Mouse (Mus musculus) erythroblast, embryonic 14.5 days (primary cell): ENCODE measurements at regions not wholly inside any gene's neighbourhood (a gene's known extent, or its start where the extent isn't known, plus 50 kb on each side); places are given as distances from the start of the nearest gene placed in this dataset.

Experiments used
- H3K27me3 ChIP-seq: 2 replicates; pipeline ENCODE4 v1.6.1; 2012; ENCODE audit warnings: inconsistent platforms; ENCODE audit not compliant: control insufficient read depth
- H3K36me3 ChIP-seq: 2 replicates; pipeline ENCODE4 v1.6.1; 2012; ENCODE audit warnings: mild to moderate bottlenecking, inconsistent platforms; ENCODE audit not compliant: control insufficient read depth
- H3K4me1 ChIP-seq: 2 replicates; pipeline ENCODE4 v1.6.1; 2012; ENCODE audit warnings: inconsistent platforms; ENCODE audit not compliant: control insufficient read depth
- H3K4me3 ChIP-seq: replicated peaks from 2 replicates; pipeline ENCODE3; 2012; ENCODE audit warnings: moderate library complexity, mild to moderate bottlenecking, inconsistent platforms
- H3K9me3 ChIP-seq: 2 replicates; pipeline ENCODE4 v1.6.1; 2012; ENCODE audit warnings: low read length, inconsistent platforms, mixed read lengths; ENCODE audit not compliant: control insufficient read depth
- GATA1 ChIP-seq: IDR thresholded peaks from 2 replicates; pipeline ENCODE4 v1.6.1; 2012; ENCODE audit warnings: low read length, inconsistent platforms, mixed read lengths
- TAL1 ChIP-seq: IDR thresholded peaks from 3 replicates; pipeline ENCODE4 v1.6.1; 2012; ENCODE audit warnings: low read length, inconsistent platforms, mixed read lengths

DNA sequence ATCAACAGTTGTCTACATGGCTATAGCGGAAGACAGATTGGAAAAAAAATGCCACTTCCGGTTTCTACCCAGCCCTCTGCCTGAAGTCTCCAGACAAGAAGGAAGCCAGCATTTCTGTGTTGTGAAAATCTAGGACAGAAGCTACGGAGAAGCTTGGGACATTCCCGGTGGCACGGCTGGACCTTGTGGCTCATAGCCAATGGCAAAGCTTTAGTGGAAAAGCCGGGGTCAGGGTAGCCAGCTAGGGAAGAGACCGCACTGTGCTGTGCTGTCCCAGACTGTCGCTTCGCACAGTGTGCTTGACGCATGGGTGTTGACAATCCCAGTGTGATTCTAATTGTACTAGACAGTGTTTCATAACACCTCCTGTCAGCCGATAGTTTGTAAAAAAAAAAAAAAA lies 230.0 kb upstream of the Ankrd55 start:
- Histone ChIP-seq H3K4me1 (peaks cover 23% of the 10 kb centered on the region), H3K9me3 (peaks cover 3% of the 10 kb centered on the region; the same call in 1 of the 2 replicates), H3K27me3 (peaks cover 39% of the 10 kb centered on the region), H3K4me3 (no peak overlapping the region), H3K36me3 (no peaks in the 10 kb centered on the region)
- TF ChIP-seq TAL1 = no peak
- no peak for TF ChIP-seq GATA1

DNA sequence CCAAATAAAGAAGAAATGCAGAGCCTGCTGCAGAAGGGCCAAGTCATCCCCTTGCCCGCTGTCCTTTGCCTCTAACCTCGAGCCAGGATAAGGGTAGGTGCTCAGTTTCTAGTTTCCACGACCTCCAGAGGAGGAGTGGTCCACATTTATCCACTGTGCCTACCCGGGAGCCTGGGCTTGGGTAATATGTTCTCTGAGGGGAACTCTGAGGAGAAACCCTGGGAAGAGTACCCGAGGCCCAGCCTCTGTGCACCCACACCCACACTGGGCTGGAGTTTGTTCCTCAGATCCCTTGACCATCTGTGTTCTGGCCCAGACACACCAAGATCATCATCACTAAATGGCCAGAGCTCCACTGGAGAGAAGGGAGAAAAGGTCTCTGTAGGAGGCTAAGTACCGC lies 229.5 kb upstream of the Ankrd55 start:
- Histone ChIP-seq H3K27me3 (peaks cover 39% of the 10 kb centered on the region), H3K4me3 (no peak overlapping the region), H3K9me3 (peaks cover 3% of the 10 kb centered on the region; the same call in 1 of the 2 replicates), H3K4me1 (peaks cover 27% of the 10 kb centered on the region), H3K36me3 (no peaks in the 10 kb centered on the region)
- TF ChIP-seq TAL1 (no peak), GATA1 (no peak)

DNA sequence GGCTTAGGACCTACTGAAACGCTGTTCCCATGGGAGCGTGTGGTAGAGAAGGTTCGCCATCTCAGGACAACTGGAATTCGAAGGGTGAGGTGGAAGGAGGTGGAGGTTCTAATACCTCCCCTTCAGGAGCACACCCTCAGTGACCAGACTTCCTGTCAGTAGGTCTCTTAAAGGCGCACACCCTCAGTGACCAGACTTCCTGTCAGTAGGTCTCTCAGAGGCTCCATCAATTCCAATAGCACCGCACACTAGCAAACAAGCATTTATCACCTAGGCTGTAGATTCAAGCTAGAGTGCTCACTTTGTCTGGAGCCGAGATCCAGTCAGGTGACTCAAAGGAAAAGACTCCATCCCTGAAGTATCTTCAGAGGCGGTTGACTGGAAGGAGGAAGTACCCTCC lies 226.2 kb upstream of the Ankrd55 start:
- no peaks in the 10 kb centered on the region for H3K36me3 ChIP-seq
- H3K4me3 ChIP-seq = no peak overlapping the region
- no peaks in the 10 kb centered on the region for H3K9me3 ChIP-seq
- peaks cover 25% of the 10 kb centered on the region for H3K4me1 ChIP-seq
- TF ChIP-seq TAL1 = no peak
- no peak for TF ChIP-seq GATA1
- H3K27me3 ChIP-seq = peaks cover 65% of the 10 kb centered on the region

DNA sequence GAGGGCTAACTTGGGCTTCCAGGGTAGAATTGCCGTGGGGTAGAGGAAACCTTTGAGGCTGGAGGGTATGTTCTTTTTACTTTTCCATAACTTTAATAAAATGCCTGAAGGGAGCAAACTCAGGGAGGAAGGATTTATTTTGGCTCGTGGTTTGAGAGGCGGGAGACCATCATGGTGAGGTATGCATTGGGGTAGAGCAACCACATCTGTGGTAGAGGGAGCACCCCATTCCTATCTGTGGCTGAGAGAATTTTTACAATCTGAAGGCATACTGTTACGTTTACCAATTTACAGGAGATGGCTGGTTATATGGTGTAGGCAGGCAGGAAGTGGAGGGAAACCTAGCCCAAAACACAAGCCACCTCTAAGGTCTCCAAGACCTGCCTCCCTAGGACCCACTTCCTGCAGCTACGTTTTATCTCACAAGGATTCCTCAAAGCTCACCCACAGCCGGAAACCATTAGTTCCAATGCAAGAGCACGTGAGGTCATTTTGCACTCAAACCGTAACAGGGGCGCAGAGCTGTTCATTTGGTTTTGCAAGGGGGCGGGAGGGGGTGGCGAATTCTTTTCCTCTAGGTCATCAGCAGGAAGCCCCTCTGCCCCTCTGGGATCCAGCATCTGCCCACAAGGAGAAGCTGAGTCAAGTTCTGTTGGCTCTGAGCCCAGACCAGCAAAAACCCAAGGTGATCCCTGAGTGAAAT lies 224.7 kb upstream of the Ankrd55 start:
- Histone ChIP-seq H3K4me1 (peaks cover 27% of the 10 kb centered on the region), H3K36me3 (no peaks in the 10 kb centered on the region), H3K4me3 (no peak overlapping the region), H3K27me3 (peaks cover 75% of the 10 kb centered on the region), H3K9me3 (no peaks in the 10 kb centered on the region)
- TF ChIP-seq TAL1 (no peak), GATA1 (no peak)

DNA sequence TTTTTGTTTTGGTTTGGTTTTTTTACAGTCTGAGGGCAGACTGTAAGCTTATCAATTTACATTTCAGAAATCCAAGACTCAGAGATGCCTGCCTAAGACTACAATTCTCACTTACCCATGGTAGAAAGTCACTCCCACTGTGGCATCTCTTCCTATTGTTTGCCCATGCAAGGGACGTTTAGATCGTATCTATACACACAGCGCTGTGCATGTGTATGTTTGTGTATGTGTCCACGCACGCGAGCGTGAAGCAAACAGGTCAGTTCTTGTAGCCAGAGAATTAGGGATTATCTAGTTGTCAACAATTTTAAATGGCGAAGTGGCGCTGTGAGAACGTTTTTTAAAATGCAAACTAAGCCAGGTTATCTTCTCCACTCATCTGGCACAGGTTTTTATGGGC lies 223.6 kb upstream of the Ankrd55 start:
- Histone ChIP-seq H3K27me3 (peaks cover 72% of the 10 kb centered on the region), H3K4me3 (no peak overlapping the region), H3K9me3 (no peaks in the 10 kb centered on the region), H3K4me1 (peaks cover 18% of the 10 kb centered on the region), H3K36me3 (no peaks in the 10 kb centered on the region)
- TF ChIP-seq TAL1 = no peak
- TF ChIP-seq GATA1 = no peak

DNA sequence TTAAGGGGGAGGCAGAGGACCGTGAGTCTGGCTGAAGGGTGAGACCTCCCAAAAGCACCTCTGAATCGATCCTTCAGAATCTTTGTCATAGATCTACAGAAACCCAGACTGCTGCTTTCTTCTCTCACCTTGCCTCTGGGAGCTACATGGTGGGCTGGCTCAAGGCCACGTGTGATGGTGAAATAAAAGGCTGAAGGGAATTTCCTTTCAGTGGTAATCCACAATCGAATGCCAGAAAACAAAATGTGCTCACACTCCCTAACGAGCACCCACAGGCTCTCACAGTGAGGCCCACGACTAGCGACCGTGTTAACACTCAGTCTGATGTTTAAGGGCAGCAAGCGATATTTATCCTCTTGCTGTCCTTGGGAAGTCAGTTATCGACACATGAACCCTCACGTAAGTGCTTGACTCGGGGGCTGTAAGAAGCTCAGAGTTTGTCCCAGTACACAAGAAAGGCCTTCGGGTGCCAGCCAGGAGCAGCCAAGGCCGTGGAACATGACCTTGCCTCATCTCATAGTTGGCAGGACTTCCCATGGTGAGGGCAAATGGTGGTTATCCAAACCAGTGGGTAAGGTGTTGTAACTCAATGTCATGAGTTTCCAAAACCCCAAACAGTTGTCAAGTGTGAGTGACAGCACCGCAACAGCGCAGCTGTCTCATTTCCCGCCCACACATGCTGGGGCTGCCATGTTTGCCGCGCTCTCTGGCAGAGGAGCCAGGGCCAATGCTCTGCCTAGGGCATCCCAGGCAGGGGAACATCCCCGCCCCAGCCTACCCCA lies 221.0 kb upstream of the Ankrd55 start:
- H3K4me1 ChIP-seq = peaks cover 33% of the 10 kb centered on the region
- H3K4me3 ChIP-seq = no peak overlapping the region
- H3K36me3 ChIP-seq = no peaks in the 10 kb centered on the region
- TF ChIP-seq TAL1 = no peak
- no peak for TF ChIP-seq GATA1
- H3K9me3 ChIP-seq = peaks cover under 1% of the 10 kb centered on the region; the same call in 1 of the 2 replicates
- peaks cover 70% of the 10 kb centered on the region for H3K27me3 ChIP-seq

DNA sequence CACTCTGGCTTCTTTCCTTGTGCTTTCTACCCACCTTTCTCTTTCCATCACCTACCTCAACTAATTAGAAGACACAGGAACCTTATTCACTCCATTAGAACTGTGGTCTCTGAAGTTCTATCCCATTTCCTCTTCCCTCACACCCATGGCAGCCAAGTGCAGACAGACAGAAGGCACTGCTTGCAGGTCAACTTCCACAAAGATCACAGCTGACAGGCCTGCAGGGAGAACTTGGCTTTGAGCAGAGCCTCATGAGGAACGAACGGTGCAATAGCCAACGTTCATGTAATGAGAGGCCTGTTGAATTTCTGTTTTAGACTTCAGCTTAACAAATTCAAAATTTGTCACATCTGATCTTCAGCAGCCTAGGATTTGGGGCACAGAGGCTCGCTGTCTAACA lies 217.5 kb upstream of the Ankrd55 start:
- H3K4me1 ChIP-seq = peaks cover 61% of the 10 kb centered on the region
- TF ChIP-seq GATA1 (no peak), TAL1 (no peak)

DNA sequence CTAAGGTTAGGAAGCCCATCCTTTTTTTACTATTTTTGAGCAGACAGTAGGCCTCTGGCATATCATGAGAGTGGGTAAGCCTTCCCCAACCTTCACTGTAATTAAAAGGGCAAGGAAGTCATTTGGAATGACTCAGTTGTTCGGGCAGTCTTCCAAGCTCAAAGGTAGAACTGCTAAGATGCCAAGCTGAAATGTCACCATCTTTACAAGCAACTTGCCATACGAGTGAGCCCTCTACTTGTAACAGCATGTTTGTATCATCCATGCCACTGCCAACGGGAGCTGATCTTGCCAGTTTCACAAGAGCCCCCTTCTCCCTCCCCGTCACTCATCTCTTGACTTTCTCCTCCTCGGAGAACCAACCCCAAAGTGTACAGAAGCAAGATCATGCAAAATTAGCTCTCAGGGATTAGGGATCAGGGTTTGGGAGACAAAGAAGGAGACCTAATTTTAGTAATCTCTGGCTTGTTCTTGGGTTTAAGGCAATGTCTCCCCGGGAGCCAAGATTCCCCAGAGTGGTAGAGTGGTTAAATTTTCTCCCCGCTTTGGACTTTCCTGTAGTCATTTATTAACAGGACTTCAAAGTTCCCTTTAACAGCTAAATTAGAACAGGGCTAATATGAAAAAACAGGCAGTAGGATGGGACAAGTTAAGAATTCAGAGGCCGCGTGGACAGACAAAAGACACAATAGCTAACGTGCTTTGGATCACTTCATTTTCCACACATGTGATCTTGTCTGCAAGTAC lies 216.9 kb upstream of the Ankrd55 start:
- TF ChIP-seq TAL1 (no peak), GATA1 (no peak)
- Histone ChIP-seq H3K9me3 (peaks cover 2% of the 10 kb centered on the region; the same call in 1 of the 2 replicates), H3K4me1 (peaks cover 67% of the 10 kb centered on the region), H3K4me3 (no peak overlapping the region), H3K27me3 (peaks cover 38% of the 10 kb centered on the region), H3K36me3 (peaks cover 3% of the 10 kb centered on the region; the same call in 1 of the 2 replicates)

More for the DNA sequence above, 217.5 kb upstream of the Ankrd55 start:
- peaks cover 38% of the 10 kb centered on the region for H3K27me3 ChIP-seq
- H3K4me3 ChIP-seq = no peak overlapping the region
- H3K36me3 ChIP-seq = peaks cover 3% of the 10 kb centered on the region; the same call in 1 of the 2 replicates
- H3K9me3 ChIP-seq = peaks cover 2% of the 10 kb centered on the region; the same call in 1 of the 2 replicates

DNA sequence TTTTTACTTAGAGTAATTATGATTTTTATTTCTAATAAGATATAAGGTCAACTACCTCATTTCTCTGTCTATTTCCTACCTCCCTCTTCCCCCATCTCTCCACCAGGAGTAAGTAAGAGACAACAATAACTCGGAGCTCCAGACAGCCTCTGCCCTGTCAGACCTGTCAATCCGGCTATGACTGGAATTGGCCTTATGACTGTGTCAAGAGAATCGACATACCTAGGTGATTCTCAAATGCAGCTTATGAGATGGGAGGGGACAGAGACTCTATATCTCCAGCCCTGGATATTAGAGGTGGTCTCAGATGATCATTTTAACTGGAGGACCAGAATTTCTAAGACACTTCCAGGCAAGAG lies 216.3 kb upstream of the Ankrd55 start:
- no peak for TF ChIP-seq TAL1
- no peak for TF ChIP-seq GATA1
- peaks cover 2% of the 10 kb centered on the region; the same call in 1 of the 2 replicates for H3K9me3 ChIP-seq
- peaks cover 35% of the 10 kb centered on the region for H3K27me3 ChIP-seq
- peaks cover 67% of the 10 kb centered on the region for H3K4me1 ChIP-seq
- peaks cover 3% of the 10 kb centered on the region; the same call in 1 of the 2 replicates for H3K36me3 ChIP-seq
- no peak overlapping the region for H3K4me3 ChIP-seq
